Mouse (Mus musculus) mouse embryonic stem cell (cell line): ENCODE measurements at regions not wholly inside any gene's neighbourhood (a gene's known extent, or its start where the extent isn't known, plus 50 kb on each side); places are given as distances from the start of the nearest gene placed in this dataset.

Experiments used
- in situ Hi-C, 2 experiments: fragments of 300-500 bp; cut with MboI; formaldehyde crosslinking; loops; 1 replicate in 1 of 2; 3 replicates in 1 of 2; pipeline ENCODE4 v1.14.3; 2019 to 2020; ENCODE audit warnings: low sequenced_read_pairs in 2 of 2, low pct_unique_long_range_greater_than_20kb in 1 of 2, mixed read lengths in 1 of 2; ENCODE audit not compliant: unreplicated experiment in 1 of 2

DNA sequence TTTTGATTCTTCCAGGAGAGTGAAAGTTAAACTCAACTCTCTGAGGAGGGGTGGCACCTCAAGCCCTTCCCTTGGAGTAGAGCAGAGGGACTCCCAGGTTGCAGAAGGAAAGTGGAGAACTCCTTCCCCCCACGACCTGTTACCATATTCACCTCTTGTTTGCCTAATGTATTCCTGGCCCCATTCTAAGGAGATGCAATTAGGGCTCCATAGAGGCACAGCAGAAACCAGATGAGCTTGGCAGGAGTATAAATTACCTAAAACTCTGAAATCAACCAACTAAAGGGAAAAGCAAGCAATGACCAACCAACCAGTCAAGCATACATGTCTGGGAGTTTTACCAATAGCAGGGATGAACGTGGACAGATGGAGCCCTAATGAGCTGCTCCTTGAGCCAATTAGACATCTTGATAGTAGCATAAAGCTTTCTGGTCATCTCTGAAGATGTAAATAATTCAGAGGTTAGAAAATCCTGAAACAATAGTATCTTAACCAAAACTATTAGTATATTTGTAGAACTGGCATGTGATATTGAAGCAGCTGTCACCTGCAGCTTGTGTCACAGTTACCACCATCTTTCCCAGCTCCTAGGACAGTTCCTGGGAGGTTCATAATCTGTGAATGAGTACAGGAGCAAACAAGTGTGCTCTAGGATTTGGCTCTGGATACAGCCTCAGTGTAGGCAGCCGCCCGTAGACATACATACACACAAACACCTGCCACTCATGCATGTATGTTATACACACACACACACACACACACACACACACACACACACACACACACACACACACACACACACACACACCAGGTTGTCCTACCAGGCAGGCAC lies 145.7 kb upstream of the 4930535I16Rik start:
- in situ Hi-C loops: no loop called here

DNA sequence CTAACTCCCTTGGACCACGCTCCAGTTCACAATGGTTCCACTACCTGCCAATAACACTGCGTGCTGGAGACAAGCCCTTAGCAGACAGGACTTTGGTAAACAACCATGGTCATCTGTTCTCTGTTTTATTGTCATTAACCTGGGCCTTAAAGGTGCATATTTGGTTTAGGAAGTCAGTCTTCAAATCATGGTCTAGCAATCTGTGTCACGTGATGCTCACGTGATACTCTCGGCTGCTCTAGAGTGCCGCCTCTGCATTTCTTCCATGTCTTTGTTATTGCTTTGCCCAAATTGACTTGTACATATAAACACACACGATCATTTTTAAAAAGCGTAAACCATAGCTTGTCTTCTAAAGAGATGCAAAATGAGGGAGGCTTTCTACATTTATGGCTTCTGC lies 139.8 kb upstream of the 4930535I16Rik start:
- in situ Hi-C loops: no loop called here

GRCm38 (mm10) chr4:124054240-124054760 lies 136.5 kb upstream of the 4930535I16Rik start:
- in situ Hi-C loops: no loop called here

GRCm38 (mm10) chr4:124053340-124054038 lies 135.7 kb upstream of the 4930535I16Rik start:
- in situ Hi-C loops: no loop called here

GRCm38 (mm10) chr4:124052387-124052786 lies 134.6 kb upstream of the 4930535I16Rik start:
- in situ Hi-C loops: no loop called here

DNA sequence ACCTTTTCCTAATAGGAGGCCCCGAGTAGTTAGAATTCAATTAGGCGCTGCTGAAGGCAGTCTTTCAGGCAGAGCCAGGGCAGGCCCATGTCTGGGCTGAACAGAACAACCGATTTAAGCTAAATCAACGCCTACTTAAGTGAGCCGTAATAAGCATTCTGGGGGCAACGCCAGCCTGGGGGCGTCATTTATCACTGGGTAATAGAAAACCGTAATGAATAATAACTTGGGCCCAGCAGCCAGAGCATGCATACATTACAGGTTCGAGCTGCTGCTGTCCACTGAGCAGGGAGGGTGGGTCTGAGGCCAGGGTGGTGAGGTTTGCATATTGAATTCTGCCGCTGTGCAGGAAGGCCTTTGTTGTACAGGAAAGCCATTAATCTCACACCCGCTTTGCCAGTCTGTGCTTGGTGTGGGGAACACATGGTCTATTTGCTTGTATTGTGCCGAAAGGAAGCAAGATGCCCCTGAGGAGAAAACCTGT lies 130.6 kb upstream of the 4930535I16Rik start:
- in situ Hi-C loops: no loop called here

DNA sequence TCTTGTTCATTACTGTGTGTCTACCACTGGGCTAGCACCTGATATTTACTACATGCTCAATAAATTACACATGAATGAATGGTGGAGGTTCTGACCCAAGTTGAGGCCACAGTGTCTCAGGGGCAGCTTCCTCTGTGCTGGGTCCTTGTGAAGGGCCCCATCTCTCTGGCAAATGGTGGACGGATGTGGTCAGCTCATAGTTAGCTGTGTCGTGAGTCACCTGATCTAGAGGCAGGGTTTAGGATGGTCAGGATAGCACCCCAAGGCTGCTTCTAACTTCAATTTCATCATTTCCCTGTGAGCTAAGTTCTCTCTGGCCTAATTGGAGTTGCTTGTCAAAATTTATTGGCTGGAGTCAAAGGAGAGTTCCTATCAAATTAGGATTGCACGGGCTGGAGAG lies 130.1 kb upstream of the 4930535I16Rik start:
- in situ Hi-C loops: no loop called here

DNA sequence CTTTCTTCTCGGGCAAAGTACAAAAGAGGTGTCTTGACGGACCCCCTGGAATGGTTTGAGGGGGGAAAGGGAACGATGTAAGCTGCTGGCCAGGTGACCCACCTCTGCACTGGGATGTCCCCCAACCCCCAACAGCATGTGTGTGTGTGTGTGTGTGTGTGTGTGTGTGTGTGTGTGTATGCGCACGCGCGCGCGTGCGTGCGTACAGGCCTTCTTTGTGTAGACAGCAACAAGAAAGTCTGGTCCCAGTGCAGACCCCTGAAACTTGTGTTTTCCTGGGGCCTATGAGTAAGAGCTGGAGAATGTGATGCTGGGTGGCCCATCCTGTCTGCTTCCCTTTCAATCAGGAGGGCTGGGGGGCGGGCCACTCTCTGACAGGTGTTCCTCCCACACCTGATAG lies 118.7 kb upstream of the 4930535I16Rik start:
- in situ Hi-C loops: no loop called here

GRCm38 (mm10) chr4:124035657-124036061 lies 117.8 kb upstream of the 4930535I16Rik start:
- in situ Hi-C loops: no loop called here

DNA sequence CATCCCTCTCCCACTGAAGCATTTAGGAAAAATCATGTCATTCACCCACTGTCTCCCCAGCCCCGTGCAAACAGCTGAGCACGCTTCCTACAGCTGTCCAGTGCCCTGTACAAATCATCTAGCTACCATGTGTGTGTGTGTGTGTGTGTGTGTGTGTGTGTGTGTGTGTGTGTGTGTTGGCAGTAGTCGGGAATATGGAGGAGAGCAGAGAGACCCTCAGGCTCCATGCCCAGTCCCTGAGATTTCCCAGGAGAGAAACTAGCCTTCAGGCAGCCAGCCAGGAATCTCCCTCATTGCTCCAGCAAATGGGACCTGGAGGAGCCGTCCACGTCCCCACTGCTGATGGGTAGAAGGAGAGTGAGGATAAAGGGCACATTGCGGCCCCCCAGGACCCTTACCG lies 117.4 kb upstream of the 4930535I16Rik start:
- in situ Hi-C loops: no loop called here

DNA sequence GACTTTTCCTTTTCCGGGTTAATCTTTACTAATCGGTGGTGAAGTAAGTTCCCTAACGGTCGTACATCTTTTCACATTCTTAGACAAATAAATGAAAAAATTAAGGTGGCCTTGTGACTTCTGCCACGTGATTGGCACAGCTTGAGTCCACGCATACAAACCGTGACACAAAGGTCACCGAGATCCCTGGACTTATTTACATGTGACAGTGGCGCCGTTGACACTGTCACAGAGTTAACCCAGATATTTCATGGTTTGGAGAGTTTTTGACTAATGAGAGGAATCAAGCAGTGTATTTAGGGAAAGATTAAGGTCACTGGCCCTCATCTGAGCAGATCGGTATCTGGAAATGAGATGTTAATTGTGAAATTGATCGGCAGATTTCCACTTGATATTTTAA lies 110.2 kb upstream of the 4930535I16Rik start:
- in situ Hi-C loops: no loop called here

GRCm38 (mm10) chr4:124016401-124016800 lies 98.6 kb upstream of the 4930535I16Rik start:
- in situ Hi-C loops: no loop called here

- in situ Hi-C loops: no loop called here
These were observed 97.5 kb upstream of the 4930535I16Rik start for GRCm38 (mm10) chr4:124015323-124015722.

DNA sequence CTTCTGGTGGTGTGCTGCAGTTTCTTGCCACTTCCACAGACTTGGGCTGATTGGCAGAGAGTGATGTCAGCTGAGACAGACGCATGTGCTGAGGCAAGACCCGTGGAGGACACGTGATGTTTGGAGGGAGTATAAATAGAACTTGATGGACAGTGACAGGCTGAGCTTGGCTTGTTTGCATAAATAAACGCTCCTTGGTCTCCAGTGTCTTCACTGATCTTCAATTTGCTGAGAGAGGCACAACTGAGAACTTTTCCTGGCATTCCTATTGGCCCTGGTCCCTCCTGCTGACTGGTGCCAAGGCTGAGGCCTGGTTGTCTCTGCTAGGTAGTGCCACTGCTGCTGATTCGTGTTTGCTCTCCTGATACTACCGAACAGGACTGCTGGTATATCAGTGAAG lies 94.6 kb upstream of the 4930535I16Rik start:
- in situ Hi-C loops: no loop called here

- in situ Hi-C loops: no loop called here
These were observed 90.9 kb upstream of the 4930535I16Rik start for GRCm38 (mm10) chr4:124008725-124009124.

DNA sequence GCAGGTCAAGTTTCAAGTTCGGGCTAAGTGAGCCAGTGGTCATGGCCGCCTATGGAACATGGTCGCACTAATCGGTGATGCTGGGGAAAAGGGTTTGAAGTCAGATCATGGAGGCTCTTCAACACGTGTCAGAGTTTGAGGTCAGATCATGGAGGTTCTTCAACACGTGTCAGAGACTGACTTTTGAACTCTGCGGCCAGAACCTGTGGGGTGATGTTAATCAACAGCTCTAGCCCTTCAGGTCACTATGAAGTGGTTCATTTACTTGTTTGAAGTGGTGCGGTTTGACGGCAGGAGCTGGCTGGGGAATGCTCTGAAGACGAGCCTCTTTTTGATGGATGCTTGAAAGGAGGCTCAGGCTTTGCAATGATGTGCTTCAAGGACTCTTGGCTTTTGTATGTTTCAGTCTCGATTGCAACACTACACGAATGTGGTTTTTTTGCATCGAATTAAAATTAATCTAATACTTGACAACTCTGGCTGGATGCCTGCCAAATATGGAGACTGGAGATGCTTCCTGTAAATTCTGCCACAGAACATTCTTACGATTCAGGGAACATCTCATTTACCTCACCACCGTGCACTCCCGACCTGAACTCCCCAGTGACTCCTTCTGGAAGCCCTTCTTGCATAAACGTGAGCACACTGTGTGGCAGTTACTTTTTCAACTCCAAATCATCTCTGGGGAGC lies 87.9 kb upstream of the 4930535I16Rik start:
- in situ Hi-C loops: no loop called here

- in situ Hi-C loops: no loop called here
These were observed 84.9 kb upstream of the 4930535I16Rik start for GRCm38 (mm10) chr4:124002760-124003159.

DNA sequence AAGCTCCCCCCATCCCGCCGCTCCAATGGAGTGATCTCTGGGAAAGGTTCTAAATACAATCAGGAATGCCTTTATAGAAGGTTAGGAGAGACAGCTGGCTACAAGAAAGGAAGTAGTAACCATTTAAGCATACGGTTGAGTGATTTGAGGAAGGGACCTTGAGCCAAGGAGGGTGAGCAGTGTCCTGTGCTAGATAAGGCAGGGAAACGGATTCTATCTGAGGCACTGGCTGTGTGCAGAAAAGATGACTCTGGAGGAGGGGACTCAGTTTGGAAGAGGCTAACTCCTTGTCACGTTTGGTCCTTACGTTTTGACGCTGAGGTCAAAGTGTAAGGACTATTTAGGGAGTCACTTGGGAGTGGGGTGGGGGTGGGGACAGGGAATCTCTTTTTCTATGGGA lies 84.3 kb upstream of the 4930535I16Rik start:
- in situ Hi-C loops: no loop called here

GRCm38 (mm10) chr4:123995815-123996214 lies 78.0 kb upstream of the 4930535I16Rik start:
- in situ Hi-C loops: no loop called here
